Mouse (Mus musculus): ENCODE measurements around the gene Bcl2l2.

The Bcl2l2 gene

GRCm38 (mm10) chr14:54935904-54936830, 53.0 kb downstream of the Bcl2l2 start, which contains the start of gene Cmtm5:
TSS of gene Cmtm5 (plus strand) at chr14:54936261.
- in situ Hi-C loops (cut with MboI, MseI): loop anchor here in 1 of 2 experiments (5.0 kb wide), 1 partner anchor 94 kb away; no protein-coding TSS in a partner anchor

GRCm38 (mm10) chr14:54936831-54937160, 53.6 kb downstream of the Bcl2l2 start:
- in situ Hi-C loops (cut with MboI, MseI): loop anchor here in 1 of 2 experiments (5.0 kb wide), 1 partner anchor 94 kb away; no protein-coding TSS in a partner anchor

- in situ Hi-C loops (cut with MboI, MseI): loop anchor here in 1 of 2 experiments (5.0 kb wide), 1 partner anchor 95 kb away; no protein-coding TSS in a partner anchor
Measured at GRCm38 (mm10) chr14:54937361-54938182, 54.4 kb downstream of the Bcl2l2 start.
